Mouse (Mus musculus): ENCODE measurements around the gene Pax3. TPM values are rescaled to one million over a fixed set of nuclear protein-coding genes. Genes with fewer than 3 reads are reported as not detected.

Gene Pax3
- total RNA-seq, 2 experiments from 2014 or later = not detected

GRCm38 (mm10) chr1:78187122-78187787 is 9.7 kb downstream of the Pax3 start:
- intact Hi-C loops (cut with DNase I) = no loop called here
- DNase-seq = no peak

- intact Hi-C loops (cut with DNase I) = no loop called here
- DNase-seq = no peak
These were observed 14.0 kb downstream of the Pax3 start for GRCm38 (mm10) chr1:78182954-78183353.

DNA sequence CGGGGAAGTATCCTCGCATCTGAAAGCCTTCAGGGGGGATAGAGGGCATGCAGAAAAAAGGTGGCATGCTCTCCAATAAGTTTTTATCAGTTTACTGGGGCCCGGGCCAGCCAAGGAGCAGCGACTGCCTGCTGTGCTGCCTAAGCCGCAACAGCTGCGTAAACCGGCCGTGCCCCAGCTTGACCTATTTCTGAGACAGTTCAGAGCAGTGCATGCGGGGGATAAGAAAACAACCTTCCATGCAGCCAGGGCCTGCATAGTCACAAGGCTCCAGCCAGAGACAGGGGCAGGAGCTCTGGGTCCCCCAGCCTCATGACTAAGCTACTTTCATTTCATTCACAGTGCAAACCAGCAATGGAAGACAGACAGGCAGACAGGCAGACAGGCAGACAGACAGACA is 15.1 kb downstream of the Pax3 start:
- no peak for DNase-seq
- intact Hi-C loops (cut with DNase I) = no loop called here

DNA sequence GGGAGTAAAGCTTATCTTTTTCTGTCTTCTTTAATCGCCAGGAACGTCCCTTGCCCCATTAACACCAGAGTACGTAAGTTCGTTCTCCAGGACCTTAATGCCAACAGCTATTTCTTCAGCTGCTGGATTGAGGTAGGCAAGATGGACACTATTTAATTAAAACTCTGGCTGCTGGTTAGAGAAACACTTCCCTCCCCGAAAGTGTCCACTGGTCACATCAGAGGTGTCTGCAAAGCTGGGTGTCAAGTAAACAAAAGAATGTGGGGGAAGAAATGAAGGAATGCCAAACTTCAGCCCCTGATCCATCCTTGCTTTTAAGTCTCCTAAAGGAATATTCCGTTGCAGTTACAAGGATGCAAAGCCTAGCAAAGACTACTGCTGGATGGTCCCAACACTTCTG is 24.6 kb downstream of the Pax3 start:
- DNase-seq = no peak
- intact Hi-C loops (cut with DNase I) = no loop called here

DNA sequence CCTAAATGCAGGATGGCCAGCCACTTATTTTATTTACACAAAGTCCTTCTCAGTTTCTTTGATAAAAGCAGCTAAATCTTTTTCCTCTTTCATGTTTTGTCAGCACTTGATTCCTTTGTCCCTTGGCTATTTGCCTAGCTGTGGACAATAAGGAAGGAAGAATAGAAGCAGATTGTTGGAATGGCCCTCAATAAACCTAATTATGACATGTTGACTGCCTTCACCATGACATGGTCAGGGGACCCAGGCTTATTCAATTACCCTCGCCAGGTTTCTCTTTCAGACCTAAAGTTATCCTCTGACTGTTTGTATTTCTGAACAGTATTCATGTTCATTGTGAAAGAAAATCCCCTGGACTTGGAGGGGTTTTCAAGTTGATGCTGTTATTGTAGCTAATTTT is 25.3 kb downstream of the Pax3 start:
- DNase-seq = no peak
- intact Hi-C loops (cut with DNase I) = no loop called here

DNA sequence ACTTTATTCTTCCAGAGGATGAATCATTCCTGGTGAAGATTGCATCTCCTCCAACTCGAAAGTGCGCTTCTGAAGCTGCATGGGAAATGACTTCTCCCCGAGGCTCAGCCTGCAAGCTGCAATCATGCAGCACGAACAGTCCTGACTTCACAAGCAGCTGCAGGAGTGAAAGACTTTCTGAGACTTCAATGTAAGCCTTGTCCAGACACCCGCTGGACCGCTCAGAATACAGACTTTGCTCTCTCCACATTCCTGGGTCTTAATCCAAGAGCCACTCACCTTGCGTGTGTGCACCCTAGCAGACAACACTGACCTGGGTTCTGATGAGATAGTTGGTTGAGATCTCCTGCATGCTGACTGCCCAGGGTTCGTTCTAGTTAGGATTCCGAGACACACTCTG is 26.2 kb downstream of the Pax3 start:
- DNase-seq = no peak
- intact Hi-C loops (cut with DNase I) = no loop called here

DNA sequence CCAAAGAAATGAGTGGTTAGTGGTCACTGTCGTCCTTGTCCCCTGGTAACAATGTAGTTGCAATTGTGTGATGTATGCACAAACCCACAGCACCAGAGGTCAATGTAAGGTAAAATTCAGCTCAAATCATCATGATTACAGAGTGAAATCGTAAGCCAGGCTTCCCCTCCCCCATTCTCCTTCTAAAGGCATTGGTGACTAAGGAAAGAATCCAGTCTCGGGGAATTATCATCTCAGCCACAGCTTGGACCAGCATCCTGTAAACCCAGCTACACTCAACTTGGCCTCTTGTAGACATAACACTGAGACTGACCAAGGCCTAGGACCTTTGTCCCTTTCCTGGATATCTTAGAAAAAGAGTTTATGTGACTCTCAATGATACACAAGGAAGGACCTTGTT is 28.1 kb downstream of the Pax3 start:
- intact Hi-C loops (cut with DNase I) = no loop called here
- no peak for DNase-seq

GRCm38 (mm10) chr1:78167577-78168286 is 29.2 kb downstream of the Pax3 start:
- intact Hi-C loops (cut with DNase I) = no loop called here
- DNase-seq = no peak

DNA sequence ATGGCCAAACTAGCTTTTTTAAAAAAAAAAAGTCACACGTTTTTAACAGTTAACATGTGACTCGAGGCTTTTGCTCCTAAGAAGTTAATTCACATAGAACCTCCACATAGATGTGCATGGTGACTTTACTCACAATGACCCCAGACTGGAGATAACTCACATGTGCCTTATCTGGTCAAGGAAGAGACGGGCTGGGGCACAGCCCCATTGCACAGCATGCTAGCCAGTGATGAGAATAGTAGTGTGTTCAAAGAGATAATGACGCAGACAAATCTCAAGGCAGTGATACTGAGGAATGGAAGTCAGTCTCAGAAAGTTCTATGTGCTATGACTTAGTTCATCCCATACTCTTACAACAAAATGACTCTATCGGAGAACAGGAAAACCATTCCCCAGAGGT is 35.2 kb downstream of the Pax3 start:
- DNase-seq = no peak
- intact Hi-C loops (cut with DNase I) = no loop called here

DNA sequence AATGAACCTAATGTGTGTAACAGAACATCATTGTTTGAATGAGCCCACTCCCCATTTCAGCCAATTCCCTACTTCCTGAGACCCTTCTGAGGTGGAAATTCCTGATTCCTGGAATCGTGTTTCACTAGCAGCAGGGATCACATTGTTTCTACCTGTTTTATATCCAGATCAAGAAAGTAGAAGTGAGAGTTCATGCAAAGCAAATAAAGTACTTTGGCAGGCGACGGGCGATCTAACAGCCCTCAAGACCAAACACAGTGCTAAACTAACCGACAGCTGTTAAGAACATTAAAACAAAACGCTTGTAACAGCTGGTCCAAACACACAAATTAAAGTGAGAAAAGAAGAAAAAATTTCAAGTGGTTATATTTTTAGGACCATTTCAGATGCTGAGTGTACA is 39.0 kb downstream of the Pax3 start:
- DNase-seq = no peak
- intact Hi-C loops (cut with DNase I) = no loop called here

GRCm38 (mm10) chr1:78155796-78156195 is 41.1 kb downstream of the Pax3 start:
- peak; percentile 8 to 16 for DNase-seq
- intact Hi-C loops (cut with DNase I) = no loop called here

DNA sequence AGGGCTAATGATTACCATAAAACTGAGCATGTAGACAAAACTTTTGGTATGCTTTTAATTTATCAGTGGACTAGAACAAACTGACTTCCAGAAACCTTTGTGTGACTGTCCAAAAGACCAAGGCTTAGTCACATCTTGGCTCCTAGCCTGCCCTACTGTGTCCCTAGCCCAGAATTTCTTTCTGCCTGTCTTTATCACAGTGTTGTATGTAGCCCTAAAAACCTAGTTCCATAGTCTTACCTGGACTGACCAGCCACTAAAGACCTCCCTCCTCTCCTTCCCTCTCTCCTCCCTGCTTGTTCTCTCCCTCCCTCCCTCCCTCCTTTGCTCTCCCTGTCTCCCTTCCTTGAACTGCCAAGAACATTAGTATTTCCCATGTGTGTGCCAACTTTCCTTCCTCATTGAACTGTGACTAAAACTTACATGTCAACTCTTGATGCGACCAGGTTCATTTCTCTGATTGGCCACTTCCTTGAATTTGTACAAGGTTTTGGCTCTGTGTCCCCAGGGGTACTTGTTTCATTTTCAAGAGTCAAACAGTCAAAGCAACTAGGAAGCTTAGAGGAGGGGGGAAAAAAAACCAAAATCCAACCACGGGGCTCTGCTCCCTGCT is 48.8 kb downstream of the Pax3 start:
- intact Hi-C loops (cut with DNase I) = no loop called here
- peak in 1 of 2 experiments; percentile 11 for DNase-seq

- no peak for DNase-seq
- intact Hi-C loops (cut with DNase I) = no loop called here
These were observed 53.5 kb downstream of the Pax3 start for GRCm38 (mm10) chr1:78143403-78143802.

DNA sequence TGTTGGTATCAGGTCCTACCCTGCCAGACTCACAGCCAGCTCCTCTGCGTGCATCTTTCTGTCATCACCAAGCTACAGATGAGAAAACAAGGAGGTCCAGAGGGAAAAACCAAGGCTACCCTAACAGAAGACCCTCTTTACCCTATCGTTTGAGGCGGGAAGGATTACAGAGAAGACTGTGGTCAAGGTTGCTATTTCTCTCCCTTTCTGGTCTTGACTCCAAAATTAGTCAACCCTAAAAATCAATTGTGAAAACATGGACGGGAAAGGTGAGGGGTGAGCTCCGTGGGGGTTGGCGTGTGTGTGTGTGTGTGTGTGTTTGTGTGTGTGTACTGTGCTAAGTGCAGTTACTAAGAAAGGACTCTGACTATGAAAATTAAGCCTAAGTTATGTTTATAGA is 54.0 kb downstream of the Pax3 start:
- intact Hi-C loops (cut with DNase I) = no loop called here
- no peak for DNase-seq

GRCm38 (mm10) chr1:78141741-78142501 is 55.0 kb downstream of the Pax3 start:
- DNase-seq = no peak
- intact Hi-C loops (cut with DNase I) = no loop called here

DNA sequence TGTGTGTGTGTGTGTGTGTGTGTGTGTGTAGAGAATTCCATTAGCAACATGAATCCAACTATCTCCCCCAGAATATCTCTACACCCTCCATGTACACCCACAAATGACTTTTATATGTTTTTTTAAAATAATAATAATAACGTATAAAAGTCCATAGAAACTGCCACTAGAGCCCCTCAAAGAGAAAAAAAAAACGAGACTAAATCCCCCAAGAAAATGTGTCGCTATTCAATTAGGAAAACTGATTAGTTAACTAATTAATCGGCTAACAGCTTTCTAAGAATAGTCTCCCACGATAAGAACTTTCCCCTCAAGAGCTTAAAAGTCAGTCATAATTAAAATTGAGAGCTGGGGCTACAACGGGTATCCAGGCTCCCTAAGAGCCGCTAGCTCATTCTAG is 55.6 kb downstream of the Pax3 start:
- intact Hi-C loops (cut with DNase I) = no loop called here
- no peak for DNase-seq

DNA sequence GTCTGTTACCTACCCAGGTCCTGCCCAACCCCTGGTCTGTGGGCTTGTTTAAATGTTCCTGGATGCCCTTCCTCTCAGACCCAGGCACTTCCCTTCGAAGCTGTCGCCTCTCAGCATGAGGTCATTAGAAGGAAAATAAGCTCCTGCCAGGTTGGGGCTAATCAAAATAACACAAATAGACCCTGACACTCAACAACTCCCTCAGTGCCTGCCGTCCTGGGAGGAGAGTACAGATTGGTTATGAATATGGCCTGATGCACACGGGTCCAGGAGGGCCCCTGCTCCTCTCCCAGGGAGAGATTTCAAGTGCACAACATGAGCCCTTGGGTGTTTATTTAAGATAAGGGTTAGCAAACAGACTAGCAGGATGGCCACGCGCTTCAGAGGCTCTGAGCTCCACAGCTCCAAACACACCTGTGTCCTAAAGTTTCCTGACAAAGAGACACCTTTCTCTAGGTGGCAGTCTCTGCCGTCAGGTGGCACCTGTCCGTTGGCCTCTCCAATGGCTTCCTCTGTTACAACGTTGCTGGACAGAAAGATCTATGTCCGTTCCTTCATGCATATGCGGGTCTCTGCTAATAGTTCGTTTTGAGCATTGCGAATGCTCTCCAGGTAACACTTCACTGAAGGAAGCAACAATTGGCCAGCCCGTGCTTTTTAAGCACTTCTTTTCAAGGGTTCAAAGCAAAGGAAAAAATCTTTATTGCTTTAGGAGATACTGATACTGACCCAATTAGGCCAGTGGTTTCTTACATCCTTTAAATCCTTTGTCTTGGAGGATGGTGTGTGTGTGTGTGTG is 56.2 kb downstream of the Pax3 start:
- DNase-seq = no peak
- intact Hi-C loops (cut with DNase I) = no loop called here

DNA sequence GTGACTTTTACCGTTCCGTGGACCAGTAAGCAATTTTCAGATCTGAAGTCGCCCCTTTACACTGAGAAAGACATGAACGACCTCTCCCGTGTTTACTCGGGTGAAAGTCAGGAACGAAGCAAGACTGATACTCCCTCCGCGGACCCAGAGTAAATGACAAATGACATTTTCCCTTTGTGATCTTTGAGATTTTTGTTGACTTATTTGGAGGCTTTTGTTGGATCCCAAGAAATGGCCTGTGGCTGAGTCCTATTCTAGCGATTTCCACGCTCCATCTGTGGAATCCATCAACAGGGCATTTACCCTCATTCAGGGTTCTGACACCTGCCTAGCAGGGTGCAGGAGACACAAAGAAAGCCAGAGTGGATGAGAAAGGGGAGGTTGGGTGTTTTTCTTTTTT is 57.6 kb downstream of the Pax3 start:
- no peak for DNase-seq
- intact Hi-C loops (cut with DNase I) = no loop called here

DNA sequence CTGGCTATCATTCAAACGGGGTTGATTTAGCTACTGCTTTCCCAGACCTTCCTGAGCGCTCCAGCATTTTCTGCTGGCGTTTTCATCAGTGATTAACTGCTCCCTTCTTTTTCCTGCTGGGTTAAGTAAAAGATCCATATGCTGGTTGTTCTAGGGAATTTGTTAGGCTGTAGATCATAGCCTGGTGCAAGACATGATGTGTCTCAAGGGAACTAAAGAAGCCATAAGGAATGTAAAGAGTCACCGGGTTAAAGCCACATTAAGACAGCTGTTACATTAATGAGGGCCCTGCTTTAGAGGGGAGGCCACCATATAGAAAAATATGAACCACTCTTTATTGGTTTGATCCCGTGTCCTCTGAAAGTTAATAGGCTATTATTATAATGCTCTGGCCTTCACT is 67.7 kb downstream of the Pax3 start:
- DNase-seq = no peak
- intact Hi-C loops (cut with DNase I) = no loop called here

DNA sequence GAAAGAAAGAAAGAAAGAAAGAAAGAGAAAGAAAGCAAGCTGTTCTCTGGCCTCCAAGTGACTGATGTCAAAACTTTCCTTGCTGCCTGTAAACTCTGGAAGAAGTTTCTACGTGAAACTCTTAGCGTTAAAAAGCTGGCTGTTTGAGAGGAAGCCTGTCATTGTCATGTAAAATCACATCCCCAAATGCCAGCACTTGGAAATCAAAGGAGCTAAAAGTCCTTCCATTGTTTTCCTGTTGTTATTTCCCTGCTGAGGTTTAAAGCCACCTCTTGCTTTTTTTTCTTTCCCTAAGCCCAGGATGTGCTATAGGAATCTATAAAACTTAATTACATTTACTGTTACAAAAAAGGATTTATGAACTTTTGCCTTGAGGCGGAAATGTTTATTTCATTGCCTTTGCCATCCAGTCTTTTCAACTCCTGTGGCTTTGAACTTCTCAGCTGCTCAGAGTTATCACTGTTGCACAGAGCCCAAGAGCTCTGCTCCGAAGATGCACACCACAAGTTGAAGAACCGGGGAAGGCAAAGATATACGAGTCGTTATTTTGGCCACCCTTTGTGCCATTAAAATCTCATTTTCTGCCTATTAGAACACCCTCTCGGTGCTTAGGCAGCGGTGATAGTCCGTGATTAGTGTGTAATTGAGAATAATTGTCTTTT is 76.9 kb downstream of the Pax3 start:
- no peak for DNase-seq
- intact Hi-C loops (cut with DNase I) = no loop called here
